Mouse (Mus musculus) CD4-positive helper T cell, adult 2 months (primary cell): ENCODE results near the gene Golgb1.

ENCODE experiments used
- DNase-seq: peaks from one replicate; pipeline ENCODE4 v3.0.0-alpha.2; 2012; ENCODE audit warnings: low read depth, missing footprints, low spot score

Gene Golgb1

GRCm38 (mm10) chr16:36943591-36943990, 68.7 kb downstream of the Golgb1 start:
- no peak for DNase-seq

- DNase-seq = no peak
Measured at GRCm38 (mm10) chr16:36944895-36945424, 70.0 kb downstream of the Golgb1 start.

GRCm38 (mm10) chr16:36946459-36947159, 71.7 kb downstream of the Golgb1 start:
- no peak for DNase-seq

- no peak for DNase-seq
Measured at GRCm38 (mm10) chr16:36947646-36948197, 72.8 kb downstream of the Golgb1 start.

- DNase-seq = no peak
Measured at GRCm38 (mm10) chr16:36949614-36950336, 74.8 kb downstream of the Golgb1 start.

GRCm38 (mm10) chr16:36951029-36951428, 76.1 kb downstream of the Golgb1 start:
- DNase-seq = no peak

GRCm38 (mm10) chr16:36955106-36955505, 80.2 kb downstream of the Golgb1 start:
- no peak for DNase-seq

GRCm38 (mm10) chr16:36963415-36963814, 88.5 kb downstream of the Golgb1 start:
- DNase-seq = no peak

- no peak for DNase-seq
Measured at GRCm38 (mm10) chr16:36979127-36979526, 104.2 kb downstream of the Golgb1 start.
